Mouse (Mus musculus) liver (tissue): Measurements from ENCODE around the gene Cldn10.

Experiments used
- DNase-seq: peaks from one replicate; pipeline ENCODE4 v3.0.0-alpha.2; 2020; ENCODE audit warnings: mixed read lengths

The Cldn10 gene

GRCm38 (mm10) chr14:118831597-118831996, 43.9 kb downstream of the Cldn10 start:
- no peak for DNase-seq

GRCm38 (mm10) chr14:118833241-118833640, 45.5 kb downstream of the Cldn10 start:
- DNase-seq: no peak

- no peak for DNase-seq
Observed at GRCm38 (mm10) chr14:118834313-118834712, 46.6 kb downstream of the Cldn10 start.

GRCm38 (mm10) chr14:118836145-118836544, 48.4 kb downstream of the Cldn10 start:
- DNase-seq: no peak

GRCm38 (mm10) chr14:118836754-118837153, 49.0 kb downstream of the Cldn10 start:
- peak; percentile 80 for DNase-seq

GRCm38 (mm10) chr14:118838556-118839120, 50.9 kb downstream of the Cldn10 start:
- DNase-seq: no peak

- DNase-seq: no peak
Observed at GRCm38 (mm10) chr14:118839416-118839815, 51.7 kb downstream of the Cldn10 start.

- DNase-seq: no peak
Observed at GRCm38 (mm10) chr14:118840027-118840426, 52.3 kb downstream of the Cldn10 start.

GRCm38 (mm10) chr14:118842353-118842752, 54.6 kb downstream of the Cldn10 start:
- DNase-seq: no peak

GRCm38 (mm10) chr14:118846834-118847233, 59.1 kb downstream of the Cldn10 start:
- DNase-seq: no peak

GRCm38 (mm10) chr14:118848171-118848570, 60.5 kb downstream of the Cldn10 start:
- no peak for DNase-seq

GRCm38 (mm10) chr14:118850011-118850695, 62.4 kb downstream of the Cldn10 start:
- DNase-seq: no peak

GRCm38 (mm10) chr14:118850696-118851035, 63.0 kb downstream of the Cldn10 start:
- DNase-seq: no peak

GRCm38 (mm10) chr14:118851496-118852107, 63.9 kb downstream of the Cldn10 start:
- no peak for DNase-seq

- peak; percentile 52 for DNase-seq
Observed at GRCm38 (mm10) chr14:118854371-118855114, 66.8 kb downstream of the Cldn10 start.

- DNase-seq: no peak
Observed at GRCm38 (mm10) chr14:118855141-118855800, 67.6 kb downstream of the Cldn10 start.

GRCm38 (mm10) chr14:118856563-118856962, 68.9 kb downstream of the Cldn10 start:
- DNase-seq: no peak

GRCm38 (mm10) chr14:118858318-118858717, 70.6 kb downstream of the Cldn10 start:
- DNase-seq: no peak

- no peak for DNase-seq
Observed at GRCm38 (mm10) chr14:118862253-118862652, 74.5 kb downstream of the Cldn10 start.

- no peak for DNase-seq
Observed at GRCm38 (mm10) chr14:118864905-118865304, 77.2 kb downstream of the Cldn10 start.

GRCm38 (mm10) chr14:118866014-118866811, 78.5 kb downstream of the Cldn10 start:
- no peak for DNase-seq

GRCm38 (mm10) chr14:118867366-118867765, 79.7 kb downstream of the Cldn10 start:
- DNase-seq: no peak
